Mouse (Mus musculus) forebrain, embryonic 16.5 days (tissue): Measurements from ENCODE around the gene Lin28b. TPM values are rescaled to one million over a fixed set of nuclear protein-coding genes. Genes with fewer than 3 reads are reported as not detected.
"Not testable (repeated sequence)": the region's sequence is repeated elsewhere in the genome, so short reads cannot be mapped to it uniquely, and the experiment has no call there.

Source experiments
- ATAC-seq: fragments of 200-750 bp; cut with Nextera tagmentation; 2 replicates; pipeline ENCODE4 v1.8.0; 2017; ENCODE audit warnings: mild to moderate bottlenecking, moderate library complexity
- H3K27ac ChIP-seq: fragments of 300-500 bp; sonication (generic); 2 replicates; pipeline ENCODE4 v1.5.1; 2014; ENCODE audit warnings: low read length, control low read depth
- H3K27me3 ChIP-seq: fragments of 300-500 bp; sonication (generic); replicated peaks from 2 replicates; pipeline ENCODE4 v1.6.1; 2014; ENCODE audit warnings: low read length; ENCODE audit not compliant: control insufficient read depth, insufficient read depth
- H3K36me3 ChIP-seq: fragments of 300-500 bp; sonication (generic); 2 replicates; pipeline ENCODE4 v1.6.1; 2014; ENCODE audit not compliant: control insufficient read depth, insufficient read depth
- H3K4me1 ChIP-seq: fragments of 300-500 bp; sonication (generic); replicated peaks from 2 replicates; pipeline ENCODE4 v1.6.1; 2014; ENCODE audit warnings: low read length; ENCODE audit not compliant: control insufficient read depth, insufficient read depth
- H3K4me2 ChIP-seq: fragments of 300-500 bp; sonication (generic); 2 replicates; pipeline ENCODE4 v1.6.1; 2014; ENCODE audit warnings: mild to moderate bottlenecking, low read length, control low read depth
- H3K4me3 ChIP-seq: fragments of 300-500 bp; sonication (generic); replicated peaks from 2 replicates; pipeline ENCODE4 v1.5.1; 2014; ENCODE audit warnings: mild to moderate bottlenecking, low read length, control low read depth
- H3K9ac ChIP-seq: fragments of 300-500 bp; sonication (generic); replicated peaks from 2 replicates; pipeline ENCODE4 v1.6.1; 2014; ENCODE audit warnings: low read depth, low read length, control low read depth
- H3K9me3 ChIP-seq: fragments of 300-500 bp; sonication (generic); 2 replicates; pipeline ENCODE4 v1.6.1; 2016; ENCODE audit warnings: low read length; ENCODE audit not compliant: control insufficient read depth
- WGBS: fragments of 180-500 bp; shearing (Covaris S2); extraction: QIAGEN DNeasy Blood & Tissue Kit; methylation state at CpG from one replicate; pipeline ENCODE4 v1.1.7; 2014; 5-methylcytosine and 5-hydroxymethylcytosine counted together
- polyA plus RNA-seq: library from polyadenylated mRNA; unstranded; fragments of >200 nt; fragmentation: Nextera tagmentation; extraction: Ambion mirVana; gene quantifications from 2 replicates; pipeline ENCODE4 v1.2.1, GENCODE M21; 2015

The Lin28b gene
- polyA plus RNA-seq, 1 experiment from 2014 or later, result 5.2 TPM

DNA sequence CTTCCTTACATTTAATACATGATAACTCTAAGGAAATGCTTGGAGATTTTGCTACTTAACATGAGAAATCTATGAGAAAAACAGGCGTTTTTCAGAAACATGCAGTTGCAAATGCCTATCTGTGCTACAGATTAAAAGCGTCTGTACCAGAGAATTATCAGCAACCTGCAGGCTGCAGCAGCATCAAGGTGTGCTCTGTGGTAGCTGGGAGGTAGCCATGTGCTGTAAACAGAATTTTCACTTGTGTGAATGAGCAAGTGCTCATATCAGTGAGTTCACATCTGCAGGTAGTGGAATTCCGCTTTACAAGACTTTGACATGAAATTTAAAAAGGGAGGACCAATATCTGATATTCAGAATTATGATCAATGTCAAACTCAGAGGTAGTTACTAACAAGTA lies 107.9 kb downstream of the Lin28b start:
- H3K36me3 ChIP-seq, result no peaks in the 10 kb centered on the region
- no peak overlapping the region for H3K27ac ChIP-seq
- WGBS, result 93% methylated on average over 3 of the region's 3 CpGs
- H3K9me3 ChIP-seq, result no peaks in the 10 kb centered on the region
- no peaks in the 10 kb centered on the region for H3K27me3 ChIP-seq
- H3K4me1 ChIP-seq, result no peaks in the 10 kb centered on the region
- no peak overlapping the region for H3K4me2 ChIP-seq
- no peak for ATAC-seq
- H3K4me3 ChIP-seq, result no peak overlapping the region
- no peak overlapping the region for H3K9ac ChIP-seq

GRCm38 (mm10) chr10:45372994-45373692 lies 113.1 kb downstream of the Lin28b start:
- no peak overlapping the region for H3K4me2 ChIP-seq

DNA sequence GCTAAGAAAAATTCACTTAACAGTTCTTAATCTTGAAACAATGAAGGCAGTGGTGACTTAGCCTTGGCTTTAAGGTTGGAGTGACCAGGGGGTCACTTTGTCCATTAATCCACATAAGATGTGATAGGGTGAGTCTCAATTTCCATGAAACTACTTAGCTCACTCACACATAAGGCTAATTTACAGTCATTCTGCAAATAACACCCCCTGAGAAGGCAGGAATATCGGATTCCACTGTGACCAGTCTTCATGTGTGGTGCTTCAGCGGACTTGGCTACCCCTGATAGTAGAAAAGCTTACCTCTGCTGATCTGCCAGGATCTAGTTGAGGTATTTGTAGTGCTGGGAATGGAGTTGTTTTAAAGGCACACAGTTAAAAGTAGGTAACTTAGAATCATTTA lies 115.7 kb downstream of the Lin28b start:
- no peak overlapping the region for H3K9ac ChIP-seq
- no peaks in the 10 kb centered on the region for H3K4me1 ChIP-seq
- no peak overlapping the region for H3K27ac ChIP-seq
- H3K9me3 ChIP-seq, result no peaks in the 10 kb centered on the region
- 83% methylated on average over 2 of the region's 2 CpGs for WGBS
- no peak overlapping the region for H3K4me2 ChIP-seq
- no peaks in the 10 kb centered on the region for H3K27me3 ChIP-seq
- no peak for ATAC-seq
- H3K4me3 ChIP-seq, result no peak overlapping the region
- no peaks in the 10 kb centered on the region for H3K36me3 ChIP-seq

More at GRCm38 (mm10) chr10:45372994-45373692, 113.1 kb downstream of the Lin28b start:
- Histone ChIP-seq H3K9ac (no peak overlapping the region), H3K27me3 (no peaks in the 10 kb centered on the region), H3K4me1 (no peaks in the 10 kb centered on the region), H3K27ac (no peak overlapping the region), H3K4me3 (no peak overlapping the region), H3K9me3 (no peaks in the 10 kb centered on the region), H3K36me3 (no peaks in the 10 kb centered on the region)
- ATAC-seq, result peak; percentile 81
- WGBS, result 42% methylated on average over 4 of the region's 4 CpGs

GRCm38 (mm10) chr10:45369639-45370038 lies 116.6 kb downstream of the Lin28b start:
- Histone ChIP-seq H3K27ac (no peak overlapping the region), H3K4me1 (no peaks in the 10 kb centered on the region), H3K4me3 (no peak overlapping the region), H3K4me2 (no peak overlapping the region), H3K9ac (no peak overlapping the region), H3K36me3 (no peaks in the 10 kb centered on the region), H3K27me3 (no peaks in the 10 kb centered on the region), H3K9me3 (no peaks in the 10 kb centered on the region)
- no peak for ATAC-seq
- 82% methylated on average over 3 of the region's 3 CpGs for WGBS

DNA sequence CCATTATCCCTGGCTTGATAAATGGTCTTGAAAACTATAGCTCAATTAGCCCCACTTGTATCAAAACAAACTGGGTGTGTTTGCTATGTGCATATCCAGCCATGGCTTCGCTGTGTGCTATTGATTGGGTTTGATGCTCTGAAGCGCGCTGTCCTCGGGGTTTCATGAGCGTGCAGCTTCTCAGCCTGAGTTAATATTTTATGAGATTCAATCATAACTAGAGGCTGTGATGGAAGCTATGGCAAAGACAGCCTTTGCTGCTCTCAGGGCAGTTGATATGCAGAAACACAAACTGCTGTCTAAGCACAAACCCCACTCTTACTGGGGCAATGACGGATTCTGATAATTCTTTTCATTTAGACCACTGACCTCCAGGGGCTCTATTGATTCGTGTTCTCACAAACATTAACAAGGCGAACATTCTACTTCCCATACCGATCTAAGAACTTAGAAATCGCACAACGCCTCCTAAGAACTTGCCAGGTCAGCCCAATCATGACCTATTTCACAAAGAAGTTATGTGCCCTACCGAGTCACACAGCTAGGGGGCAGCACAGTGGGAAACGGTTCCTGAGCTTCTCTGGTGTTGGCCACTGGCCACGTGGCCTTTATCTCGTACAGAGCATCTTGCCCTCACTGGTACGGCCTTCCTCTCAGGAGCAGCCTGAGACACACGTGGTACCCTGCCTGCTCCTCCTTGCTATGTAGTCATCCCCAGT lies 119.0 kb downstream of the Lin28b start:
- Histone ChIP-seq H3K4me2 (no peak overlapping the region), H3K4me1 (peaks cover 8% of the 10 kb centered on the region), H3K36me3 (no peaks in the 10 kb centered on the region), H3K27me3 (no peaks in the 10 kb centered on the region), H3K9me3 (no peaks in the 10 kb centered on the region), H3K9ac (no peak overlapping the region), H3K27ac (no peak overlapping the region), H3K4me3 (no peak overlapping the region)
- WGBS, result 89% methylated on average over 17 of the region's 17 CpGs
- no peak for ATAC-seq

- Histone ChIP-seq H3K4me1 (peaks cover 12% of the 10 kb centered on the region), H3K4me2 (no peak overlapping the region), H3K27ac (no peak overlapping the region), H3K9ac (no peak overlapping the region), H3K36me3 (no peaks in the 10 kb centered on the region), H3K27me3 (no peaks in the 10 kb centered on the region), H3K9me3 (no peaks in the 10 kb centered on the region), H3K4me3 (no peak overlapping the region)
- ATAC-seq, result peak; percentile 21
- 29% methylated on average over 5 of the region's 5 CpGs for WGBS
Observed at GRCm38 (mm10) chr10:45363396-45363795, 122.8 kb downstream of the Lin28b start.

DNA sequence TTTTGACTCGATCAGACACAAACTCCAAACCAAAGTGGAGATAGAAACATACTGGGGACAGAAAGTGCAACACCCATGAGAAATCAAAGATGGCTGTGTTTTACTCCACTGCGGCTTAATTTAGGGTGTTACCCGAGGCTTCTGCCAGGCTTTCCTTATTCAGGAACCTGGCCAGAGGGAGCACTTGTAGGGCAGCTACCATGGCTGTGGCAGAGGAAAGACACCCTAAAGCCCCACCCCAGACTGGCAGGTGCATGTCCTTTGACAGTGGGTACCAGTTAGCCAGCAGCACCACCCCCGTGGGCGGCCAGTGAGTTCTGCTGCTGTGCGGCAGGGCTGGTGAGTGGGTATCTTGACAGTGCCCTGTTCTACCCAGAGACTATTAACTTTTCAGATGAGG lies 130.1 kb downstream of the Lin28b start:
- whole genome bisulfite sequencing, result 92% methylated on average over 6 of the region's 6 CpGs
- no peak for ATAC-seq

DNA sequence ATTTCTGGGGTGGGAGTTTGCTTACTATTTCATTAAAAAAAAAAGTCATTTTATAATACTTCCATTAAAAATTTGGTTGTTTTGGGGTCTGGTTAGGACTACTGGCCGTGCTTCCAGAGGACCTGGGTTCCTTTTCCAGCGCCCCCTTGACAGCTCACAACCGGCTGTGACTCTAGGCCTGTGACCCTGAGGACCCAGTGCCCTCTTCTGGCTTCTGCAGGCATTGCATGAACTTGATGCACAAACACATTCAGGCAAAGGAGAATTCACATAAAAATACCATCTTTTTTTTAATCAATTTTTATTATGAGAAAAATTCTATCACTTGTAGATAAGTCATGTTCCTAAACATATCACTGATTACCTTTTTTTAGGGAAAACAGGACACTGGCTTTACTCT lies 138.1 kb downstream of the Lin28b start:
- 87% methylated on average over 3 of the region's 3 CpGs for WGBS
- not testable (repeated sequence) for H3K4me3 ChIP-seq, ATAC-seq, H3K4me2 ChIP-seq, H3K9me3 ChIP-seq, H3K27ac ChIP-seq, H3K27me3 ChIP-seq, H3K9ac ChIP-seq, H3K4me1 ChIP-seq, H3K36me3 ChIP-seq

More for the DNA sequence above, 130.1 kb downstream of the Lin28b start:
- H3K36me3 ChIP-seq, result no peaks in the 10 kb centered on the region
- no peak overlapping the region for H3K4me2 ChIP-seq
- no peaks in the 10 kb centered on the region for H3K27me3 ChIP-seq
- no peak overlapping the region for H3K9ac ChIP-seq
- H3K4me3 ChIP-seq, result no peak overlapping the region
- H3K9me3 ChIP-seq, result no peaks in the 10 kb centered on the region
- no peak overlapping the region for H3K27ac ChIP-seq
- H3K4me1 ChIP-seq, result 0 out of 2 replicates have a peak, but pooled peaks cover 3% of the 10 kb centered on the region

DNA sequence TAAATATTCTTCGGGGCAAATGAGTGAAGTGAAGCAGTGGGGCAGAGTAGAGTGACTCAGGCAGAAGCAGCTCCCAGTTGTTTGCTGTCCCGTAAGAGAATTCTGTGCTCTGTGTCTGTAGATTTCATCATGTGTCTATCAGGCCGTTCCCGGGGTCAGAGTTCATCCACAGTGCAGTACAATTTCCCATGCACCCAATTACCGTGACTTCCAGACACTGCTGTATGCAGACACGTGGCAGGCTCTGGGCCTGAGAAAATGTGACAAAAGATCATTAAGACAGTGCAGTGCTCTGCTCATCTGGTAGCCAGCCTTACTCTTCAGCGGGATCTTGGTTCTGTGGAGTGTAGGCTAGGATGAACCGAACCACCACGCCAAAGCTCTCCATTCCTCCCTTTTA lies 141.0 kb downstream of the Lin28b start:
- Histone ChIP-seq H3K4me1 (no peaks in the 10 kb centered on the region), H3K27ac (no peak overlapping the region), H3K9me3 (no peaks in the 10 kb centered on the region), H3K36me3 (no peaks in the 10 kb centered on the region), H3K4me3 (no peak overlapping the region), H3K27me3 (no peaks in the 10 kb centered on the region), H3K9ac (no peak overlapping the region), H3K4me2 (no peak overlapping the region)
- ATAC-seq, result no peak
- 89% methylated on average over 9 of the region's 9 CpGs for WGBS
